Mouse (Mus musculus): Measurements from ENCODE around the gene Gsto2. TPM values are rescaled to one million over a fixed set of nuclear protein-coding genes. Genes with fewer than 3 reads are reported as not detected.

Gene Gsto2
- polyA plus RNA-seq, 1 experiment from 2014 or later: 2.1 TPM

DNA sequence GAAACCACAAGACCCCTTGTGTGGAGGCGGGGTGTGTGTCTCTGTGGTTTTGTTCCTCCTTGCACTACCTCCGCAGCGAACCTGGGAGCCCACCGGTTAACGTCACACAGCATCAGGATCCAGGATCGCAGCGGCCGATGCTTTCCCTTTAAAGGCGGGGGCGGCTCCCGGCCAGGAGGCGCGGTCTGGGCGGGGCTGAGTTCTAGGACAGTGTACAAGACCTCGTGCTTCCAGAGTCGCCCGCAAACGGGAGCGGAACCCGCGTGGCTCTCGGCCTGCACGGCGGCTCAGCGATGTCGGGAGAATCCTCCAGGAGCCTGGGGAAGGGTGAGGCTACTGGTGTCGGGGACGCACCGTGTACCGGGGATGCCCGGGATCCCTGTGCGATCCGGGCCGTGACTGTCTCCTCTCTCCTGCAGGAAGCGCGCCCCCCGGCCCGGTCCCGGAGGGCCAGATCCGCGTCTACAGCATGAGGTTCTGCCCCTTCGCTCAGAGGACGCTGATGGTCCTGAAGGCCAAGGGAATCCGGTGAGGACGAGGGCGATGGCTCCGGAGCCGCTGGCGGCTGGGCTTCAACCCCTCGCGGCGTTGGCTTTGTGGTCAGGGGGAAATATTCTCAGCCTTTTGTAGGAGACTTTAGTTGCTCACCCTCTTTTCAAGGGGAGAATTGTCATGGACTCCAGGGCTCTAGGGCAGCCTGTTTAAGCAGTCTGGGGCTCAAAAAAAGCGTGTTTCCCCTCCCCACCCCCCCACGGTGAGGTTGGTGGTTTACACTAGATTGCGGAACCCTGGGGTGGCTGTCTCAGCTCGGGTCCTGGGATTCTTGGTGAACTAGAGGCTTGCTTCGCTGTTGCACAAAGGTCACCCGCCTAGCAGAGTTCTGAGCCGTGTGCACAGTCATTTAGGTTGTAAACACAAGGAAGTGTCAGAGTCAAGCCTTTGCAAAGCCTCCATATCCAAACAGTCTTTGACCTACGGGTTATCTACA lies 10.2 kb upstream of the Gsto2 start, which contains the start of gene Gsto1:
Gene Gsto1, plus strand, starts transcription at position 175 of the 988 bp plus-strand sequence.
- H3K9me3 ChIP-seq (ENCODE audit: control insufficient read depth, low read length): no peaks in the 10 kb centered on the region
- H3K4me2 ChIP-seq (ENCODE audit: low read depth, low read length): peak within 1 kb of the TSS; percentile 63
- H3K27me3 ChIP-seq (ENCODE audit: control insufficient read depth, insufficient read depth, low read length): no peaks in the 10 kb centered on the region
- WGBS: under 1% methylated on average over 60 of the region's 60 CpGs
- ATAC-seq (ENCODE audit: low read depth): peak; percentile 96
- H3K4me3 ChIP-seq (ENCODE audit: low read depth, low read length): peak within 1 kb of the TSS; percentile 62
- no peaks in the 10 kb centered on the region for H3K36me3 ChIP-seq (ENCODE audit: control insufficient read depth, insufficient read depth, low read length)
- H3K9ac ChIP-seq (replicated peaks; ENCODE audit: low read depth, low read length): peak within 1 kb of the TSS; percentile 75
- peak within 1 kb of the TSS; percentile 40 for H3K27ac ChIP-seq (ENCODE audit: low read depth, low read length)
- H3K4me1 ChIP-seq (ENCODE audit: control insufficient read depth, insufficient read depth, low read length): no peaks in the 10 kb centered on the region

DNA sequence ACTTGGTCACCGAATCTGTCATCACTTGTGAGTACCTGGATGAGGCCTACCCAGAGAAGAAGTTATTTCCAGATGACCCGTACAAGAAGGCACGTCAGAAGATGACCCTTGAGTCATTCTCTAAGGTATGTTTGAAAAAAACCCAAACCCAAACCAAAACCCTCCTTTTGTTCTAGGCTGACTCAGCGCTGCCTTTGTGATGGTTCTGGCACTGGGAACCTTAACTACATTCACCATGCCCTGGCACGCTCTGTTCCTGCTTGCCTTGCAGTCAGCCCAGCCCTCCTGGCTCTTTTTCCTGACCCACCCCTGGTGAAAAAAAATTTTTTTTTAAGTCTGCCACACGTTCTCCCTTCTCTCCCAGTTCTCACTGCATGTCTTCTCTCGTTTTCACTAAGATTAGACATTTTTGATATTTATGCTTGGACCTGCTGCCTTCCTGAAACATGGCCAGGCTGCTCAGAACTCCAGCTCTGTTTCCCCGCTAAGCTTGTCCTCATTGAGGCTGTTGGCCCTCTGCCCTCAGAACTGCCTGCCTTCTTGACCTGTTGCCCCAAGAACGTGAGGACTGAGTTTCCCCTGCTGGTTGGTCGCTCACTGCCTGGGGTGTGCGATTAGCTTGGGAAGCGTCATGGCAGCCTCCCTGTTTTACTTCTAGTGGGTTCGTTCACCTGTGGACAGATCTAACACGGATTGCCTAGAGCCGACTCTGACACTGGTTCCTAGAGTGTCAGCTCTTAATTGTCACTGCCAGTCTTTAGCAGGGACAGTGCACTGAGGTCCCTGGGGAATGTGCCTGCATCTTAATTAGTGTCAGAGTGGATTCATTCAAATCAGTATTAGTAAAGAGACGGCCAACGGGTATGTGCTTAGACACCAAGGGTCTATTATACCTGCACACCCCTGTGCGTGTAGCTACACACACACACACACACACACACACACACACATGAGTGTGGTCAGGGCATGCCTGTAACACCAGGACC lies 7.1 kb upstream of the Gsto2 start:
- 83% methylated on average over 18 of the region's 18 CpGs for WGBS

DNA sequence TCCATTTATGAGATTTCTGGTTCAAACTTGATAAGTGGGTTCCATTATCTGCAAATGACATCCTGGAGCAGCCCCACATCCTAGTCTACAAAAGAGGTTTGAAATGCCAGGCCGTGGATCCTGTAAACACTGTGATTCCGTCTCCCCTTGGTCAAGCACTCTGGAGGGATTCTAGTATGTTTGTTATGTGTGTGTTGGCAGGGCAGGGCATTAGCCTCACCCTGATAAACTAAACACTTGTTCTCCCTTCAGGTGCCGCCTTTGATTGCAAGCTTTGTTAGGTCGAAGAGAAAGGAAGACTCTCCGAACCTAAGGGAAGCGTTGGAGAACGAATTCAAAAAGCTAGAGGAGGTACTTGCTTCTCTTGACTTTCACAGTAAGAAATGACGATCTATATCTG lies 6.2 kb upstream of the Gsto2 start:
- Histone ChIP-seq H3K36me3 (ENCODE audit: control insufficient read depth, insufficient read depth, low read length) (no peaks in the 10 kb centered on the region), H3K4me3 (ENCODE audit: low read depth, low read length) (no peak overlapping the region), H3K4me2 (ENCODE audit: low read depth, low read length) (no peak overlapping the region), H3K9ac (replicated peaks; ENCODE audit: low read depth, low read length) (no peak overlapping the region), H3K27me3 (ENCODE audit: control insufficient read depth, insufficient read depth, low read length) (no peaks in the 10 kb centered on the region), H3K4me1 (ENCODE audit: control insufficient read depth, insufficient read depth, low read length) (no peaks in the 10 kb centered on the region), H3K9me3 (ENCODE audit: control insufficient read depth, low read length) (no peaks in the 10 kb centered on the region), H3K27ac (ENCODE audit: low read depth, low read length) (no peak overlapping the region)
- WGBS: 92% methylated on average over 8 of the region's 8 CpGs
- no peak for ATAC-seq (ENCODE audit: low read depth)

More for the DNA sequence above, 7.1 kb upstream of the Gsto2 start:
- Histone ChIP-seq H3K4me2 (ENCODE audit: low read depth, low read length) (no peak overlapping the region), H3K27me3 (ENCODE audit: control insufficient read depth, insufficient read depth, low read length) (no peaks in the 10 kb centered on the region), H3K4me3 (ENCODE audit: low read depth, low read length) (no peak overlapping the region), H3K4me1 (ENCODE audit: control insufficient read depth, insufficient read depth, low read length) (no peaks in the 10 kb centered on the region), H3K36me3 (ENCODE audit: control insufficient read depth, insufficient read depth, low read length) (no peaks in the 10 kb centered on the region), H3K27ac (ENCODE audit: low read depth, low read length) (no peak overlapping the region), H3K9me3 (ENCODE audit: control insufficient read depth, low read length) (no peaks in the 10 kb centered on the region), H3K9ac (replicated peaks; ENCODE audit: low read depth, low read length) (no peak overlapping the region)
- no peak for ATAC-seq (ENCODE audit: low read depth)

DNA sequence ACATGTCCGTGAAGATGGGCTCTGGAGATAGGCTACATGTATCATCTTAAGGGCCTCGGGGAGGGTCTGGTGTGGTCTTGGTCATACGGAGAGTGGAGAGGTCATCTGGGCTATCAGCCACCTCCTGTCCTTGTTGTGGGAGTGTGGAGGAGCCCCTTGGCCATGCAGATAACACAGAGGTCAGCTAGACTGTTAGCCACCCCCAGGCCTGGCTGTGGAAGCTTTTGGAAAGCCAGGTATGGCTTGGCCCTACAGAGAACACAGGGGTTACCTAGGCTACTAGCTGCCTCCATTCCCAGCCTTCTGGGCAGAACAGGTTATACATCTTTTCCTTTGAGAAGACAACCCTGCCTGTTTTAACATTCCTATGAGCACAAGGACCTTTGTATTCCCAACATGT lies 2.8 kb upstream of the Gsto2 start:
- 90% methylated on average over 3 of the region's 3 CpGs for WGBS
- Histone ChIP-seq H3K4me3 (ENCODE audit: low read depth, low read length) (no peak overlapping the region), H3K4me2 (ENCODE audit: low read depth, low read length) (no peak overlapping the region), H3K27ac (ENCODE audit: low read depth, low read length) (no peak overlapping the region), H3K4me1 (ENCODE audit: control insufficient read depth, insufficient read depth, low read length) (0 out of 2 replicates have a peak, but pooled peaks cover 3% of the 10 kb centered on the region), H3K9me3 (ENCODE audit: control insufficient read depth, low read length) (no peaks in the 10 kb centered on the region), H3K9ac (replicated peaks; ENCODE audit: low read depth, low read length) (no peak overlapping the region), H3K27me3 (ENCODE audit: control insufficient read depth, insufficient read depth, low read length) (no peaks in the 10 kb centered on the region), H3K36me3 (ENCODE audit: control insufficient read depth, insufficient read depth, low read length) (no peaks in the 10 kb centered on the region)
- no peak for ATAC-seq (ENCODE audit: low read depth)

DNA sequence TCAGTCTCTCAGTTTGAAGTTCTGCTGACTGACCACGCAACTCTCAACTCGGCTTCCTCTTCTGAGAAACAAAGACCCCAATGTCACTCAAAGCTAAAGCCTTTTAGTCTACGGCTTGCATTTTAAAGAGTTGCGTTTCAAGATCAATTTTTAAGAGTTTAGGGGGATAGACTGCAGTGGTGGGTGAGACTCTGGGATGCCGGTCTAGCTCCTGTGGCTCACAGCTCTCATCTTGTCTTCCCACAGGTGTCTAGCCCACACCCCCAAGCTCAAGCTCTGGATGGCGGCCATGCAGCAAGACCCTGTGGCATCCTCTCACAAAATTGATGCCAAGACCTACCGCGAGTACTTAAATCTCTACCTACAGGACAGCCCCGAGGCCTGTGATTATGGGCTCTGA lies 1.3 kb upstream of the Gsto2 start:
- Histone ChIP-seq H3K4me2 (ENCODE audit: low read depth, low read length) (no peak overlapping the region), H3K4me1 (ENCODE audit: control insufficient read depth, insufficient read depth, low read length) (0 out of 2 replicates have a peak, but pooled peaks cover 3% of the 10 kb centered on the region), H3K9ac (replicated peaks; ENCODE audit: low read depth, low read length) (no peak overlapping the region), H3K27me3 (ENCODE audit: control insufficient read depth, insufficient read depth, low read length) (no peaks in the 10 kb centered on the region), H3K27ac (ENCODE audit: low read depth, low read length) (no peak overlapping the region), H3K4me3 (ENCODE audit: low read depth, low read length) (no peak overlapping the region), H3K36me3 (ENCODE audit: control insufficient read depth, insufficient read depth, low read length) (no peaks in the 10 kb centered on the region), H3K9me3 (ENCODE audit: control insufficient read depth, low read length) (no peaks in the 10 kb centered on the region)
- ATAC-seq (ENCODE audit: low read depth): no peak
- 99% methylated on average over 9 of the region's 9 CpGs for WGBS

DNA sequence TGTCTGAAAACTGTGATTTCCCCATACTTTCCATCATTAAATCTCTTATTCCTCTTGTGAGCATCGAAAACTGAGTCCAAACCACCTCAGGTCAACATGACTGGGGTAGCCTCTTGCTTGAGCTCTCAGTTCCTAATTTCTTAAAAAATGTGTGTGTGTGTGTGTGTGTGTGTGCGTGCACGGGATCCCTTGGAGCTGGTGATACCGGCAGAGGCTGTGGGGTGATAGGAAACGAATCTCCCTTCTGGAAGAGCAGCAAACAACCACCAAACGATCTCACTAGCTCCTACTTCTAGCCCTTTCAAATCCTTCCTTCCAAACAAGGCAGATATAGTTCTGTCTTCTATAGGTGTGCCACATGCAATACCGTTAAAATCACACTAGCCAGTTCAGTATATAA lies 613 bp upstream of the Gsto2 start:
- no peaks in the 10 kb centered on the region for H3K27me3 ChIP-seq (ENCODE audit: control insufficient read depth, insufficient read depth, low read length)
- H3K4me3 ChIP-seq (ENCODE audit: low read depth, low read length): peak overlapping the region; percentile 68
- no peaks in the 10 kb centered on the region for H3K9me3 ChIP-seq (ENCODE audit: control insufficient read depth, low read length)
- H3K27ac ChIP-seq (ENCODE audit: low read depth, low read length): no peak overlapping the region
- no peak for ATAC-seq (ENCODE audit: low read depth)
- no peaks in the 10 kb centered on the region for H3K36me3 ChIP-seq (ENCODE audit: control insufficient read depth, insufficient read depth, low read length)
- peak overlapping the region; percentile 86; the same call in 1 of the 2 replicates for H3K9ac ChIP-seq (replicated peaks; ENCODE audit: low read depth, low read length)
- peak overlapping the region; percentile 64 for H3K4me2 ChIP-seq (ENCODE audit: low read depth, low read length)
- 0 out of 2 replicates have a peak, but pooled peaks cover 3% of the 10 kb centered on the region for H3K4me1 ChIP-seq (ENCODE audit: control insufficient read depth, insufficient read depth, low read length)
- 85% methylated on average over 7 of the region's 7 CpGs for WGBS

DNA sequence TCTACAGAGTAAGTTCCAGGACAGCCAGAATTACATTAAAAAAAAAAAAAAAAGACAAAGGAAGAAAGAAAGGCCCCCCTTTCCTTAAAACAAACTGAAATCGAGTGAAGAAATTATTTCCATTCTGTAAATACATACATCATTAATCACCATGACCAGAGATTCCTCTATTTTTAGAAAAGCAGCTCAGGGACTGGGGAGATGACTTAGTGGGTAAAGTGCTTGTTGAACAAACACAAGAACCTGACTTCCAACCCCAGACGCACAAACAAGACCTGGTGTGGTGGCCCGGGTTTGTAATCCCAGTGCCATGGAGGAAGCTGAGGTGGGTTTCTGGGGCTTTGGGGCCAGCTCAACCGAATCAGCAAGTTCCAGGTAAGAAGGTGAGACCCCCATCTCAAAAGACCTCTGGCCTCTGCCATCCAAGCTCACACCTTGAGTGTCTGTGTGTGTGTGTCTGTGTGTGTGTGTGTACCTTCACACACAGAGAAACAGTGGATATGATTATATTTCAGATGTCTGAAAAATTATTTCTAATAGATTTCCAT lies 2.4 kb downstream of the Gsto2 start:
- H3K9me3 ChIP-seq (ENCODE audit: control insufficient read depth, low read length): no peaks in the 10 kb centered on the region
- H3K27me3 ChIP-seq (ENCODE audit: control insufficient read depth, insufficient read depth, low read length): no peaks in the 10 kb centered on the region
- H3K36me3 ChIP-seq (ENCODE audit: control insufficient read depth, insufficient read depth, low read length): no peaks in the 10 kb centered on the region
- no peak overlapping the region for H3K27ac ChIP-seq (ENCODE audit: low read depth, low read length)
- WGBS: 77% methylated on average over 4 of the region's 4 CpGs
- 0 out of 2 replicates have a peak, but pooled peaks cover 3% of the 10 kb centered on the region for H3K4me1 ChIP-seq (ENCODE audit: control insufficient read depth, insufficient read depth, low read length)
- no peak overlapping the region for H3K9ac ChIP-seq (replicated peaks; ENCODE audit: low read depth, low read length)
- H3K4me2 ChIP-seq (ENCODE audit: low read depth, low read length): no peak overlapping the region
- no peak overlapping the region for H3K4me3 ChIP-seq (ENCODE audit: low read depth, low read length)
- ATAC-seq (ENCODE audit: low read depth): no peak

DNA sequence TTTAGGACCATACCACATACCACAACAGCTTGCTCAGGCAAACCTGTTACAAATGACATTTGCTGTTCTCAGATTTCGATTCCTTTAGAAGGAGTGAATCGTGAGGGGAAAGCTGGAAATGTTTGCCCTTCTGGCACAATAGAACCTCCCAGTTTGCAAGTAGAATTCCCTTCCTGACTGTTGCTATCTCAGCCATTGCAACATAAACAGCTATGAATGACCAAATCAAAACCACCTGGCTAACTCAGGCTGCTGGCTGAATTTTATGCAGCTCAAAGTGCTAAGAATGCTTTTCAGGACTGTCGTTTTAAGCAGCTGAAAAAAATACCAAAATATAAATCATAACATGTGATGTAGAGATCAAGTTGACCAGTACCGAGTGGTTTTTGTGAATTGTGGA lies 3.6 kb downstream of the Gsto2 start:
- no peaks in the 10 kb centered on the region for H3K9me3 ChIP-seq (ENCODE audit: control insufficient read depth, low read length)
- WGBS: 75% methylated on average over 4 of the region's 4 CpGs
- H3K36me3 ChIP-seq (ENCODE audit: control insufficient read depth, insufficient read depth, low read length): no peaks in the 10 kb centered on the region
- H3K4me2 ChIP-seq (ENCODE audit: low read depth, low read length): no peak overlapping the region
- 0 out of 2 replicates have a peak, but pooled peaks cover 3% of the 10 kb centered on the region for H3K4me1 ChIP-seq (ENCODE audit: control insufficient read depth, insufficient read depth, low read length)
- no peak for ATAC-seq (ENCODE audit: low read depth)
- no peak overlapping the region for H3K27ac ChIP-seq (ENCODE audit: low read depth, low read length)
- no peaks in the 10 kb centered on the region for H3K27me3 ChIP-seq (ENCODE audit: control insufficient read depth, insufficient read depth, low read length)
- H3K4me3 ChIP-seq (ENCODE audit: low read depth, low read length): no peak overlapping the region
- no peak overlapping the region for H3K9ac ChIP-seq (replicated peaks; ENCODE audit: low read depth, low read length)

All from neural tube, embryonic 14.5 days (tissue).